Mouse (Mus musculus): ENCODE results near the gene Rasgrf1. TPM values are rescaled to one million over a fixed set of nuclear protein-coding genes. Genes with fewer than 3 reads are reported as not detected.

Rasgrf1 gene
- polyA plus RNA-seq, 2 experiments from 2014 or later, result not detected

DNA sequence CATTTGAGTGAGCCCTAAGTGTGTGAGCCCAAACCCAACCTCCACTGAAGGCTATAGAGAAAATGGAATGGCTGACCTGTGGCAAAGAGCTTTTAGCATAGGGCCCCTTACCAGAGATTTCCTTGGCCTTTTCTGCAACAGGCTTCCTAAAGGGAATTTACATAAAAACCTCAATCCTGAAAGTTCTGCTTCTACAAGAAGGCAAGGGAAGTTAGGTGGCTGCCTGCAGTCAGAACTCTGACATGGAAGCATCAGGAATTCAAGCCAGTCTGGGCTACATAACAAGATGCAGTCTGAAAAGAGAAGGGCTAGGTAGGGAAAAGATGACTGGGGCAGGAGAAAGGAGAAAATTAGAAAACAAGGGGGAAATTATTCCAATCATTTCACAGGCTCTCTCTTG is 1.8 kb upstream of the Rasgrf1 start:
- ATAC-seq, result no peak

- ATAC-seq, result no peak
Measured at GRCm38 (mm10) chr9:89908601-89909000, 1.1 kb upstream of the Rasgrf1 start.

GRCm38 (mm10) chr9:89910011-89910400 is 298 bp downstream of the Rasgrf1 start:
- no peak for ATAC-seq

- no peak for ATAC-seq
Measured at GRCm38 (mm10) chr9:89910741-89911444, 1.2 kb downstream of the Rasgrf1 start.

- no peak for ATAC-seq
Measured at GRCm38 (mm10) chr9:89911891-89912549, 2.3 kb downstream of the Rasgrf1 start.

DNA sequence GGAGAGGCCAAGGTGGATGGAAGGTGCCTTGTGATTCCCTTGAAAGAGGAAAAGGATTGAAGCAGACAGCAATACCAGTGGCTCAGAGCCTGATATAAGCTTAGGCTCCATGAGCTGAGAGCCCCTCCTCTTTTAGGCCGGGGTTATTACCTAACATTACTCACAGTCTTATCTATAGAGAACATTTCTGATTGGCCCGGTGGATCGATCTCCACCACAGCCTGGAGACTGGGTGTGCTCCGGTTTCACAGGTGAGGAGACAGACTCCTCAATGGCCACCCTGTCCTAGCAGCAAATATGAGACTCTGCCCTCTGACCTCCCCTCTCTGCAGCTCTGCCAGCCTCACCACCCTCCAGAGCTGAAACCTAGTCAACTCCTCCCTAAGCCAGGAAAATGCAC is 3.4 kb downstream of the Rasgrf1 start:
- ATAC-seq, result no peak

DNA sequence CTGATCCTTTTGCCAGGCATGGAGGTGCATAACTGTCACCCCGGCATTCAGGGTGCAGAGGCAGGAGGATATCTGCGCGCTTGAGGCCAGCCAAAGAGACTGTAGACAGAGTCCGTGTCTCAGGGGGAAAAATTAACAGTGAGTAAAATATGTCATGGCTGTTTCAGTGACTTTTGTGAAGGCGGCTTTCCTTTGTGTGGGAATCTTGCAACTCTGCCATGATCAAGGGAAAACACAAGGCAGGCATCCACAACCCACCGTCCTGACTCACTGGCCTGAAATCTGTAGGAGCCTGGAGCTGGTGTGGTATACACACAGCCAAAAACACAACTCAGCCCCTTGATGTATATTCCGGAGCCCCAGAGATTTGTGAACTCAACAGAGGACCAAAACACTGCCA is 6.8 kb downstream of the Rasgrf1 start:
- ATAC-seq, result no peak

DNA sequence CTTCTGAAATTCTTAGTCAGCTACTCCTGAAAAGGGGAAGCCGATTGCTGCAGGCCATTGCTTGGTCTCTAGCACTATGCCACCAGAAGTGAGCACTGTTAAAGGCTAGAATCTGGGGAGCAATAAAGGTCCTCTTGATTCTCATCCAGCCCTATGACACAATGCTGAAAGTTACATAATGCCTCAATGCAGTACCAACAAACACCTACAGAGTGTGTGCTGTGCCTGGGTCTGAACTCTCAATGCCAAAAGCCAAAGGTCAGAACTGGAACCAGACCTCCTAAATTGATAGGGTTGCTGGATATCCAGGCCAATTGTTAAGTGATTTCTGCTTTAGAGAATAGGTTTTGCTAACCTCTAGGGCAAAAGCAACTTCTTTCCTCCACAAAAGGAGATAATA is 7.7 kb downstream of the Rasgrf1 start:
- ATAC-seq, result no peak

- ATAC-seq, result no peak
Measured at GRCm38 (mm10) chr9:89918832-89919231, 9.1 kb downstream of the Rasgrf1 start.

GRCm38 (mm10) chr9:89921121-89921520 is 11.4 kb downstream of the Rasgrf1 start:
- no peak for ATAC-seq

DNA sequence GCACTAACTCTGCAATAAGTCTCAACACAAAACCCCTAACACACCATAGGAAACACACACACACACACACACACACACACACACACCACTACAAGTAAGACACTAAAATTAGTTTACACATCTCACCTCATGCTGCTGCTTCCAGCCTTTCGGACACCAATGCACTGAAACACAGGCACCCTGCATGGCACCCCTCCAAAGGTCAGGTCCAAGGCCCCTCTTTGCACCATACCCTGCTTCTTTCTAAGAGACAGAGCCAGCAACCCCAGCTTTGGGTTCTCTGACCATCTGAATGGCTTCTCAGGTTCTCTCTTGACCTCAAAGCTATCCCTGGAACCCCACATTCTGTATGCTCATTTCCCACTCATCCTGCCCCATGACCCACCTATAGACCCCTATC is 13.0 kb downstream of the Rasgrf1 start:
- ATAC-seq, result no peak

GRCm38 (mm10) chr9:89924836-89925235 is 15.1 kb downstream of the Rasgrf1 start:
- no peak for ATAC-seq

DNA sequence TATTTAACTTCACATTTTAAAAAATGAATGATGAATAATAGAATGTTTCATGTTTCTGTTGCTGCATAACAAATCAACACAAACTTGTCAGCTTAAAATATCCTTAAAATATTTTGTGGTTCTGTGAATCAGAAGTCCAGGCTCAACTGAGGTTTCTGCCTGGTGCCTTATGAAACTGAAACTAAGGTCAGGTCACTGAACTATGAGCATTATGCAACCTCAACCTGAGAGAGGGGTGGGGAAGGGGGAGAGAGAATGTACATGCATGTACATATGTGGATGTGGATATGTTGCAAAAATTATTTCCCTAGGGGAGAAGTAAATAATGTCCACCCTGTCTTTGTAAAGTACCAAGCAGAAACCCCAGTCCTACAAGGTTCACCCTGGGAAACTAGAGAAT is 18.8 kb downstream of the Rasgrf1 start:
- no peak for ATAC-seq

DNA sequence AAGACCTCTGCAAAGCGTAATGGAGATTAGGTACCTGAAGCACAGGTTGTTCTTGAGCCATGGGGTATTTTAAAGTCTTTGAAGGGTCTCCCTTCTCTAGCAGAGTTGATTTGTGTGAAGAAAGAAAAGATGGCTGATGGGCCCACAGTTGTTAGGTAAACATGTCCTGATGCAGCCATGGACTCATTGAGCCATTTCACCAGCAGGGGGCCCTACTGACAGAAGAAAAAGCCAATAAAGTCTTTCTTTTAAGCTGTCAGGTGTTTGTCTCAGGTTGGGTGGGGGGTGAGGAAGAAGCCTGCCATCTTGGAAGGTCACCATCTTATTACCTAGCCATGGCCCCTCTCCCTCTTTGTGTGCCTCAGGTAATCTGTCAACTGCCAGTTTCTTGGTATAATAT is 30.7 kb downstream of the Rasgrf1 start:
- no peak for ATAC-seq

DNA sequence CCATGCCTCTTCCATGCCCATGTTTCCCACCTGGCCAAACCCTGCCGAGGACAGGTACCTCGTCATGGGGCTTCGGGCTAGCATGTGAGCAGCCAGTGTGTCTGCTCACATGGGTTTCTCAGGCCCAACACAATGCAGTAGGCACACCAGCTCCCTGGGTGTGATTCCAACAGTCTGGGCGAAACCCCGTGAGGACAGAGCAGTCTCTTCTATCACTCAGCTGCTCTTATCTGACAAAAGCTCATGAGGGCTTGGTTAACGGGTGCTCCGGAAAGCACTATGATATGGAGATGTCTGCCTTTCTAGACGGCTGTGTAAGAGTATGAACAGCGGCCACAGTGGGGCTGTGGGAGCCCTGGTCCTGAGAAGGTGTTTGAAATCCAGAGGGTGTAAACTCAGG is 37.1 kb downstream of the Rasgrf1 start:
- ATAC-seq, result no peak

DNA sequence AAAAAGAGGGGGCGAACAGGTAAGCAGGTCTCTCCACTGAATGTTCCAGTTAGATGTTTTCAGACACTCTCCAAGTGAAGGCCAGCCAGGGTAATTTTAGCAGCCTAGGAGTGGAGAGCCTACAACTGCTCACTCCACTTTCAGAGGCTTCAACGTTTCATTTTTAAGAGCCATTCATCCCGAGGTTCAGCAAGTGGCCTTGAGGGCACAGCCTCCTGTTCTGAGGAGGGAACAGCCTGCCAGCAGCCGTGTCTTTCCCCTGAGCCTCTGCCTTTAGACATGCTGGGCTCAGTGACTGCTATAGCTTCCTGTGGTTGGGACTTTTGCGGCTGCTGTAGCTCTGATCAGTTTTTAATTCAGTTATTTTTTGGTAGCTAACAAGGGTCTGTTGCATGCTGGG is 38.9 kb downstream of the Rasgrf1 start:
- ATAC-seq, result no peak

DNA sequence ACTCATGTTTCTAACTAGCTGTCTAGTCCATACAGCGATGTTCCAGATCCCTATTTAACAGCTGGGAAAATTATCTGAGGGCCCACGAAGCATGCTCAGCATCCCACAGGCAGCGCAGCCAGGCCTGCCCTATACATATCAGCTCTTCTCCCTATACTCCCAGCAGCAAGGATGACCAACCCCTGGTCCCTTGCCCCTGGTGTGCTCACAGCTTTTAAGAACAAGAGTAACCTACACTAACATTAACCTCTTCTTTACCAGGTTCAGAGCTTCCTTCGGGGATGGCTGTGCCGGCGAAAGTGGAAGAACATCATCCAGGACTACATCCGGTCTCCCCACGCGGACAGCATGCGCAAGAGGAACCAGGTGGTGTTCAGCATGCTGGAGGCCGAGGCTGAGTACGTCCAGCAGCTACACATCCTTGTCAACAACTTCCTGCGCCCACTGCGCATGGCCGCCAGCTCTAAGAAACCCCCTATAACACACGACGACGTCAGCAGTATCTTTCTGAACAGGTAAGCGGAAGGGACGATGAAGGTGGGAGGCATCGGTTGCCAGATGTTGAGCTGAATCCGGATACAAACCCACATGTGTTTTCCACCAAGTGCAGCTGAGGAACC is 44.0 kb downstream of the Rasgrf1 start:
- ATAC-seq, result no peak

GRCm38 (mm10) chr9:89954860-89955479 is 45.3 kb downstream of the Rasgrf1 start:
- no peak for ATAC-seq

DNA sequence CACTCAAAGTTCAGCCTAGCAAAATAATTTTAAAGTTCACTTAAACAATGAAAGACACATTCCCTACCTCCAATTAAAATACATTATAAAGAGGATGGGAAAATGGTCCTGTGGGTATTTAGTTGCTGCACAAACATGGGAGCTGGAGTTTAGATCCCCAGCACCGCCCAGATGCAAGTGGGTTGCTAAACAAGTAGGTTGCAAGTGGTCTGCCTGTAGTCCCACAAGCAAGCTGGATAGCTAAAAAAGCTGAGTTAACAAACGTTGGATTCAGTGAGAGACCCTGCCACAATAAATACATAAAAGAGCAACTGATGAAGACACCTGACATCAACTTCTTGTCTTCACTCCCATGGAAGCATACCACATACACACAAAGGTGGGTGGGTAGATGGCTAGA is 49.3 kb downstream of the Rasgrf1 start:
- no peak for ATAC-seq

GRCm38 (mm10) chr9:89964091-89964490 is 54.4 kb downstream of the Rasgrf1 start:
- no peak for ATAC-seq

DNA sequence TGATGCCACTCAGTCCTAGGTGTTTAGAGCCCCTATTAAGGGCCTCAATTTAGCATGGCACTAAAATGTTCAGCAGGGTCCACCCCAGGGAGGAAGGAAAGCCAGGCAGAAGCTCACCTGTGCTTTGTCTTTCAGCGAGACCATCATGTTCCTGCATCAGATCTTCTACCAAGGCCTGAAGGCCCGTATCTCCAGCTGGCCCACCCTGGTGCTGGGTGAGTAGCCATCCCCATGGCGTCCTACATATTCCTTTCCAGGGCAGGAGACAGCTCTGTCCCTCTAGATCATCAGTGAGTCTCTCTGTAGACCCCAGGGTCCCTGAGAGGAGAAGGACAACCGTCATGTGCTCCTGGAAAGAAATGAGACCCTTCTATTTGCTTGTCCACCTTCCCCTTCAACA is 58.0 kb downstream of the Rasgrf1 start:
- ATAC-seq, result no peak

- no peak for ATAC-seq
Measured at GRCm38 (mm10) chr9:89968836-89969450, 59.2 kb downstream of the Rasgrf1 start.

DNA sequence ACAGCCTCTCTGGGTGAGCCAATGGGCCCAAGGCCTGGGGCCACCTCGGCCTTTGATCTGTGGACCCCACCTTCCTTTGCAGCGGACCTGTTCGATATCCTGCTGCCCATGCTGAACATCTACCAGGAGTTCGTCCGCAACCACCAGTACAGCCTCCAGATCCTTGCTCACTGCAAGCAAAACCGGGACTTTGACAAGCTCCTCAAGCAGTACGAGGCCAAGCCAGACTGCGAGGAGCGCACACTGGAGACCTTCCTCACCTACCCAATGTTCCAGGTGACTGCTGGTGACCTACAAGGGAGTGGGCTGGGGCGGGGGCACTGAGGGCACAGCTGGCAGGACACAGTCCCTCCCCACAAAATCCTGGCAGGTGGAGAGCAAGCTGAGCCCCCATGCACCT is 60.6 kb downstream of the Rasgrf1 start:
- ATAC-seq, result no peak
